Mouse (Mus musculus) C2C12 (cell line): Measurements from ENCODE around the gene Kank2.

Experiments
- CEBPB ChIP-seq: IDR thresholded peaks from one replicate; pipeline ENCODE4 v1.6.1; 2011; ENCODE audit warnings: low read depth, mild to moderate bottlenecking, control low read depth, moderate library complexity
- CTCF ChIP-seq: IDR thresholded peaks from one replicate; pipeline ENCODE4 v1.5.1; 2011; ENCODE audit not compliant: control insufficient read depth, insufficient read depth, insufficient read length
- FOSL1 ChIP-seq: IDR thresholded peaks from one replicate; pipeline ENCODE4 v1.8.0; 2011; ENCODE audit warnings: mild to moderate bottlenecking, low read length; ENCODE audit not compliant: poor library complexity, insufficient read depth, severe bottlenecking
- MAX ChIP-seq: IDR thresholded peaks from one replicate; pipeline ENCODE4 v1.6.1; 2011; ENCODE audit warnings: mild to moderate bottlenecking, control low read depth
- MYOD1 ChIP-seq: IDR thresholded peaks from one replicate; pipeline ENCODE4 v1.6.1; 2011; ENCODE audit warnings: low read depth; ENCODE audit not compliant: control insufficient read depth, insufficient read length
- MYOG ChIP-seq: IDR thresholded peaks from one replicate; pipeline ENCODE4 v1.6.1; 2011; ENCODE audit not compliant: control insufficient read depth, insufficient read length; ENCODE audit errors: extremely low read depth
- USF1 ChIP-seq: IDR thresholded peaks from one replicate; pipeline ENCODE4 v1.6.1; 2011; ENCODE audit warnings: low read depth, mild to moderate bottlenecking, control low read depth, moderate library complexity

GRCm38 (mm10) chr9:21831558-21832240 lies 33.2 kb upstream of the Kank2 start:
- TF ChIP-seq CTCF (no peak), MAX (no peak), MYOD1 (no peak), FOSL1 (no peak), MYOG (no peak), CEBPB (no peak), USF1 (no peak)
